Mouse (Mus musculus) stomach, postnatal 0 days (tissue): ENCODE measurements around the gene C1qbp.

Experiments
- CTCF ChIP-seq: IDR thresholded peaks from 2 replicates; pipeline ENCODE4 v1.5.1; 2016; ENCODE audit warnings: antibody characterized with exemption, low read depth, mild to moderate bottlenecking, moderate library complexity
- EP300 ChIP-seq: optimal IDR thresholded peaks from 2 replicates; pipeline ENCODE3; 2016; ENCODE audit warnings: antibody characterized with exemption

GRCm38 (mm10) chr11:71017051-71017450 is 34.2 kb upstream of the C1qbp start:
- TF ChIP-seq CTCF (no peak), EP300 (no peak)
